Mouse (Mus musculus) adrenal gland, adult 2 months (tissue): ENCODE data around the gene Golm1. TPM values are rescaled to one million over a fixed set of nuclear protein-coding genes. Genes with fewer than 3 reads are reported as not detected.
"Not testable (repeated sequence)": the region's sequence is repeated elsewhere in the genome, so short reads cannot be mapped to it uniquely, and the experiment has no call there.

Experiments
- DNase-seq: peaks from one replicate; pipeline ENCODE4 v3.0.0; 2021
- polyA plus RNA-seq: library from polyadenylated mRNA; depleted of rRNA; stranded (reverse); fragments of >200 nt; gene quantifications from 2 replicates; pipeline ENCODE4 v1.2.3, GENCODE M21; 2012
- total RNA-seq, 2 experiments: library from RNA; stranded (reverse); gene quantifications; 2 replicates each; pipeline ENCODE4 v1.2.3; 2021

Golm1 gene
- total and polyA plus RNA-seq, 3 experiments, result 1.4 to 10.4 (median 6.7) TPM

GRCm38 (mm10) chr13:59647484-59647883, 28.1 kb downstream of the Golm1 start:
- DNase-seq, result no peak

- DNase-seq, result no peak
Measured at GRCm38 (mm10) chr13:59646674-59647244, 28.9 kb downstream of the Golm1 start.

DNA sequence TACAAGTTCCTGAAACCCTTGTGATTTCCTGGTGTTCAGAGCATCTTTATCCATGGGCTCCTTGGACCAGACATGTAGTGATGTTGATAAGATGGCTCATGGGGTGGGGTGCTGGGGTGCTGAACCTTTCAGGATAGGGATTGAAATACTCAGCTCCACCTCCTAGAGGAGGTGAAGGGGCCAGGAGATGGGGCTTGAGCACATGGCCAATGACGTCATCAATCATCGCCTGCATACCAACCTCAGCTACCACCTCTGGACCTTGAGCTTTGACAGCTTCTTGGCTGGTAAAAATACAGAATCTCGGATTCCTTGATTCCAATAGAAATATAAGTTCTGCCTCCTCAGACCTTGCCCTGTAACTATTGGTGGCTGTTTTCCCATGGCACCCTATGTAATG, 30.1 kb downstream of the Golm1 start:
- DNase-seq, result no peak

GRCm38 (mm10) chr13:59642818-59643217, 32.8 kb downstream of the Golm1 start:
- DNase-seq, result no peak

- DNase-seq, result no peak
Measured at GRCm38 (mm10) chr13:59640178-59640440, 35.5 kb downstream of the Golm1 start.

- DNase-seq, result no peak
Measured at GRCm38 (mm10) chr13:59639368-59640177, 36.0 kb downstream of the Golm1 start.

GRCm38 (mm10) chr13:59637800-59638199, 37.8 kb downstream of the Golm1 start:
- no peak for DNase-seq

GRCm38 (mm10) chr13:59634637-59635036, 41.0 kb downstream of the Golm1 start:
- no peak for DNase-seq

DNA sequence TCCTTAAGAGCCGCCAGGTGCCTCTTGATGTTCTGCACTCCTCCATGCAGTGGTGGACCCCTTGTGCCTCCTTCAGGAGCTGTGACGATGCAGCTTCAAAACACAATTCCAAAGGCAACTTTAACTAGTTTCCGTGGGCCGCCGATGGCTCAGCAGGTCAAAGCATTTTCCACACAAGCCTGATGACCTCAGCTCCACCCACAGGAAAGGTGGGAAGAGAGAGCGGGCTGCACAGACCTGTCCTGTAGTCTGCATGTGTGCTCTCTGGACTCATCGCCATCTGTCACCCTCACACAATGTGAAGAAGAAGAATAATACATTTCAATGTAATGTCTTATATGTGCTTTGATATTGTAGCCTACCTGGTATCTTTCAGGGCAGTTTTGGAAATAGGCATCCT, 48.9 kb downstream of the Golm1 start:
- DNase-seq, result no peak

GRCm38 (mm10) chr13:59624903-59625302, 50.7 kb downstream of the Golm1 start:
- no peak for DNase-seq

DNA sequence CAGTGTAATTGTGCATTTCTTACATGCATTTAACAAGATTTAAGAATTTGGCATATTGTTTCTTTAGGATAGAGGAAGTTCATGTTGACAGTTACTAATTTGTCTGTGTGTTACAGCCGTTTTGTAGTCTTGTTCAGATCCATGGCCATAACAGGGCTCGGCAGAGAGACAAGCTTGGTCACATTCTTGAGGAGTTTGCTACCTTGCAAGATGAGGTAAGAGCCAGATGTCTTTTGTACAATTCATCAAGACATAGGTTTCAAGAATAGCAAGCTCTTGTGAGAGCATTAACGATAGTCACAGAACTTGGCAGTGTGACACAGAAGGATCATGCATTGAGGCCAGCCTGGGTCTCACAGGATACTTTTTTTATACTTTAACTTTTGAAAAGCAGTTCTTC, 51.2 kb downstream of the Golm1 start:
- no peak for DNase-seq

DNA sequence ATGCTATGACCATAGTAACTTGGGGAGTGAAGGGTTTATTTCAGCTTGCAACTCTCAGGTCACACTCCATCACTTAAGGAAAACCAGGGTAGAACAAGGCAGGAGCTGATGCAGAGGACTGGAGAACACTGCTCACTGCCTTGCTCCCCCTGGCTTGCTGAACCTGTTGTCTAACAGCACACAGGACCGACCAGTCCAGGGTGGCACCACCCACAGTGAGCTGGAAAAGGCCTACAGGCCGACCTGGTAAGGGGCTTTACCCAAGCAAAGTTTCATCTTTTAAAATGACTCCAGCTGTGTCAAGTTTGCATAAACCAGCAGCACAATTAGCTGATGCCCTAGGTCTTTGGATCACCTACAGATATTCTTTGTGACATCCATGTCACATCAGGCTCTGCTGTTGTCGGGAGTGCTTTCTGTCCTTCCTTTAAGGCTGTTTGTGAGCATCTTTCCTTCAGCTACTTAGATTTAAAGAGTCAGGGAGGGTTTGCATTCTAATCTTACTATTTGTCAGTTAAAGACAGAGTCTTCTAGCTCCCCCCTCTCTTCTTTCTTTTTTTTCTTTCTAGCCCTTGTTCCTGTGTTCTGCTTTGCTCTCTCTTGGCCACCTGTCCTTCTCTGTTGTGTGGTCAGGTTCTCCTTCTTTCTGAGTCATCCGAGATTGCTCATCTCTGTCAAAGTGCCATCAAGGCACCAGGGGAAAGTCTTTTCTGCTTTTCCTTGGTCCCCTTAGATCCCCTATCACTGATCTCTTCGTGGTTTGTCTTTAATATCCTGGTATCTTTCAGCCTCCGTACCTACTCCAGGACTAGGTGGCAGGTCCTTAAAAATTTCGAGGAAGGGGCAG, 53.7 kb downstream of the Golm1 start:
- no peak for DNase-seq

DNA sequence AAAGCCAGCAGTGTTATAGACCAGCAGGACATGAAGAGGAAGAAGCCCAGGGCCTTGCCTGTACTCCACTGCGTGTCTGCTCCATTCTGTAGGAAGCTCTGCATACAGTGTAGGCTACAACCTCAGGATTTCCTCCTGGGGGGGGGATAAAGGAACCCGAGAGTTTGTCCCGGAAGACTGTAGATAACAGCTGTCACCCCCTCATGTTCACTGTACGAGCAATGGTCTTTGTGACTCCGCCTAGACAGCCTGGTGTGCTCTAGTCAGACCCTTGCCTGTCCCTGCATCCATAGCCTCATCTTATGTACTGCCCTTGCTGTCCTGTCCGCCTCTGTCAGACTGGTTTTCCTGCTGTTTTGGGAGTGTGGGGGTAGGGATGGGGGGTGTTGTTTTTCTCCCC, 57.1 kb downstream of the Golm1 start:
- DNase-seq, result no peak

DNA sequence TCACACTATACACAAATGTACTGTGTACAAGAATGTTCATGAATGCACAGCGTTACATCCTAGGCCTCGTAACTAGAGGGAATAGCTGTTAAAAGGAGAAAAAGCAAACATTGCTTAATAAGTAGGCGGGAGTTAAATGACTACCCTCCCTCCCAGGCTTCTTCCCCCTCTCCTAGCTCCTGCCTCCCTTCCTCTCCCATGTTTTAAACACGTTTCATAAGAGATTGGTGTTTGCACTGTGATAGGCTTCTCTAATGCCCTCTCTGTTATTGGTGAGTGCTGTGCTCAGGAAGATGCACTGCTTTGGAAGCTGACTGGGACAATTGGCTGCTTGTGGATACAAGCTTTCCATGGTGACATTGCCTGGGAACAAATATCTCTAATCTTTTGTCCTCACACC, 60.1 kb downstream of the Golm1 start:
- DNase-seq, result no peak

- no peak for DNase-seq
Measured at GRCm38 (mm10) chr13:59615152-59615551, 60.5 kb downstream of the Golm1 start.

GRCm38 (mm10) chr13:59613868-59614267, 61.7 kb downstream of the Golm1 start:
- DNase-seq, result no peak

- DNase-seq, result no peak
Measured at GRCm38 (mm10) chr13:59610437-59610836, 65.2 kb downstream of the Golm1 start.

GRCm38 (mm10) chr13:59609885-59610284, 65.7 kb downstream of the Golm1 start:
- no peak for DNase-seq

DNA sequence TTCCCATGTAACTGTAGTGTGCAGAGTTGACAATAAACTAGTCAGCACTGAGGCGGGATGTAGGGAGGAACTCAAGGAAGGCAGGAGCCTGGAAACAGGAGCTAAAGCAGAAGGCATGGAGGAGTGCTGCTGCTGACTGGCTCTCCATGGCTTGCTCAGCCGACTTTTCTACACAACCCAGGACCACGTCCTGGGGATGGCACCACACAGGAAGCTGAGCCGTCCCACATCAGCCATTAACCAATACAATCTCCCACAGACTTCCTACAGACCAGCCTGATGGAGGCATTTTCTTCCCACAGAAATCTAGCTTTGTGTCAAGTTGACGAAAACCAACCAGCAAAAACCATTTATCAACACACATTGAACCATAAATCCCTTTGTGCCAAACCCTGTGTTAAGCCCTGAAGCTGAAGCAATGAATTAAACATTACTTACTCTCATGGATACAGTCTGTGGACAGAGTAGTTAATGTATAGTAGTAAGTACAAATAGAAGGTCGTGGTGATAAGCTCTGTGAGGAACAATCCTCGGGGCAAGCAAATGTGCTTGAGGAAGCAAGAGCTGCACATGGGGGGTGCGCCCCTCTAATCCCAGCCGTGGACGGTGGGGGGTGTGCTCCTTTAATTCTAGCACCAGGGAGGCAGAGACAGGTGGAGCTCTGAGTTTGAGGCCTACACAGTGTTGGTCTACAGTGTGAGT, 70.2 kb downstream of the Golm1 start:
- DNase-seq, result no peak

GRCm38 (mm10) chr13:59604511-59604910, 71.1 kb downstream of the Golm1 start:
- DNase-seq, result peak; percentile 13

DNA sequence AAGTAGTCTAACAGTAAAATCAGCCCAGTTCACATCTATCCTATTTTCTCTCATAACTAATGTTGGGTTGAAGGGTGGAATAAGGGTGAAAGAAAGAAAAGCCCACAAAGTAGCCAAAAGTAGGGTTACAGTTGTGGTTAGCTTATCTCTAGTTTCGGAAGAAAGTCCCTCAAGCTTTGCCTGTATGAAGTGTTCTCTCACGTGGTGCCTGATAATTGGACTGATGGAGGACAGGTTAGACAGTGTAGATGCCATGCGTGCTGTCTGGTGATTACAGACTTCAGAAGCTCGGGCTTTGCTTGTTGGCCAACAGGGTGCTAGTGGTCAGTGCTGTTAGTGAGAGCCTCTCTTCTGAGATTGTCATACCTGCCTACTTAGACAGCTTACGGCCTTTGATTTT, 72.5 kb downstream of the Golm1 start:
- DNase-seq, result no peak

GRCm38 (mm10) chr13:59592630-59593029, 83.0 kb downstream of the Golm1 start:
- no peak for DNase-seq

DNA sequence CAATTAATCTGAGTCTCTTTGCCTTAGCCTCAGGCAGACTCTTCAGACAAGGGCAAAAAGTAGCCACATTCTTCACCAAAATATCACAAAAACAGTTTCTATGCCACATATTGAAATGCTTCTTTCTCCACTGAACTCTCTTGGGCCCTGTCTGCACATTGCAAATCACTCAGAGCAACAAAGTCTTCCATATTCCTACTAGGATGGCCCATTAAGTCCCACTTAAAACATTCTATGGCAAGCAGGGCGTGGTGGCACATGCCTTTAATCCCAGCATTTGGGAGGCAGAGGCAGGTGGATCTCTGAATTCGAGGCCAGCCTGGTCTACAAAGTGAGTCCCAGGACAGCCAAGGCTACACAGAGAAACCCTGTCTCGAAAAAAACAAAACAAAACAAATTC, 83.6 kb downstream of the Golm1 start:
- not testable (repeated sequence) for DNase-seq
